Mouse (Mus musculus) liver, adult 2 months (tissue): ENCODE data around the gene Vapa. TPM values are rescaled to one million over a fixed set of nuclear protein-coding genes. Genes with fewer than 3 reads are reported as not detected.

Experiments
- DNase-seq: peaks from one replicate; pipeline ENCODE4 v3.0.0-alpha.2; 2011; ENCODE audit warnings: low read depth, low spot score; ENCODE audit errors: extremely low read depth
- H3K27ac ChIP-seq: fragments of 200-500 bp; replicated peaks from 2 replicates; pipeline ENCODE4 v1.5.1; 2012; ENCODE audit warnings: low read depth, mild to moderate bottlenecking, control low read depth, inconsistent platforms, low read length; ENCODE audit not compliant: insufficient read depth
- H3K27me3 ChIP-seq: fragments of 200-500 bp; 2 replicates; pipeline ENCODE4 v1.6.1; 2012; ENCODE audit warnings: mild to moderate bottlenecking, moderate library complexity, low read length, inconsistent platforms; ENCODE audit not compliant: control insufficient read depth, insufficient read depth
- H3K36me3 ChIP-seq: fragments of 200-500 bp; 2 replicates; pipeline ENCODE4 v1.6.1; 2012; ENCODE audit warnings: low read length, inconsistent platforms; ENCODE audit not compliant: control insufficient read depth, insufficient read depth
- H3K4me1 ChIP-seq: fragments of 200-500 bp; 2 replicates; pipeline ENCODE4 v1.6.1; 2011; ENCODE audit warnings: low read length; ENCODE audit not compliant: control insufficient read depth, insufficient read depth
- H3K4me3 ChIP-seq: fragments of 200-500 bp; 2 replicates; pipeline ENCODE4 v1.5.1; 2011; ENCODE audit warnings: low read depth, mild to moderate bottlenecking, control low read depth, low read length, moderate library complexity; ENCODE audit not compliant: insufficient read depth
- H3K79me2 ChIP-seq: fragments of 200-500 bp; 2 replicates; pipeline ENCODE4 v1.6.1; 2012; ENCODE audit warnings: inconsistent platforms, mild to moderate bottlenecking, low read length, moderate library complexity; ENCODE audit not compliant: control insufficient read depth, insufficient read depth
- H3K9ac ChIP-seq: fragments of 200-500 bp; 2 replicates; pipeline ENCODE4 v1.6.1; 2012; ENCODE audit warnings: low read depth, mild to moderate bottlenecking, control low read depth, inconsistent platforms, low read length
- CTCF ChIP-seq: fragments of 200-500 bp; IDR thresholded peaks from 2 replicates; pipeline ENCODE4 v1.5.1; 2011; ENCODE audit warnings: low read depth, low read length, control low read depth
- POLR2A ChIP-seq: fragments of 200-500 bp; IDR thresholded peaks from 2 replicates; pipeline ENCODE4 v1.6.1; 2011; ENCODE audit warnings: low read length, control low read depth; ENCODE audit not compliant: insufficient read depth; ENCODE audit errors: extremely low read depth
- WGBS: fragments of 180-500 bp; shearing (Covaris S2); methylation state at CpG from one replicate; pipeline ENCODE4 v1.1.7; 2018; 5-methylcytosine and 5-hydroxymethylcytosine counted together
- polyA plus RNA-seq: library from polyadenylated mRNA; depleted of rRNA; stranded (reverse); fragments of >200 nt; gene quantifications from 2 replicates; pipeline ENCODE4 v1.2.3, GENCODE M21; 2012
- total RNA-seq: library from RNA; depleted of rRNA; stranded (reverse); fragments of >200 nt; gene quantifications from 2 replicates; pipeline ENCODE4 v1.2.3, GENCODE M21; 2014

Gene Vapa
- total and polyA plus RNA-seq, 2 experiments = 17.9 to 51.7 TPM

GRCm38 (mm10) chr17:65647226-65647625, 33.9 kb upstream of the Vapa start:
- H3K4me1 ChIP-seq = no peaks in the 10 kb centered on the region
- TF ChIP-seq POLR2A (no peak), CTCF (no peak)
- H3K27ac ChIP-seq = no peak overlapping the region
- H3K9ac ChIP-seq = no peak overlapping the region
- 50% methylated on average over 6 of the region's 6 CpGs for WGBS
- no peaks in the 10 kb centered on the region for H3K36me3 ChIP-seq
- no peak overlapping the region for H3K4me3 ChIP-seq
- H3K27me3 ChIP-seq = no peaks in the 10 kb centered on the region
- no peak for DNase-seq
- no peaks in the 10 kb centered on the region for H3K79me2 ChIP-seq

- whole genome bisulfite sequencing = 88% methylated on average over 5 of the region's 5 CpGs
- no peaks in the 10 kb centered on the region for H3K79me2 ChIP-seq
- no peak overlapping the region for H3K4me3 ChIP-seq
- no peak for DNase-seq
- TF ChIP-seq POLR2A = no peak
- no peak overlapping the region for H3K27ac ChIP-seq
- H3K4me1 ChIP-seq = no peaks in the 10 kb centered on the region
- no peaks in the 10 kb centered on the region for H3K36me3 ChIP-seq
- no peaks in the 10 kb centered on the region for H3K27me3 ChIP-seq
- H3K9ac ChIP-seq = no peak overlapping the region
These were observed 30.2 kb upstream of the Vapa start for GRCm38 (mm10) chr17:65643579-65643978.

- no peak overlapping the region for H3K4me3 ChIP-seq
- H3K9ac ChIP-seq = no peak overlapping the region
- no peaks in the 10 kb centered on the region for H3K4me1 ChIP-seq
- no peaks in the 10 kb centered on the region for H3K27me3 ChIP-seq
- no peak for TF ChIP-seq CTCF
- no peak for TF ChIP-seq POLR2A
- no peaks in the 10 kb centered on the region for H3K79me2 ChIP-seq
- no peak overlapping the region for H3K27ac ChIP-seq
- no peaks in the 10 kb centered on the region for H3K36me3 ChIP-seq
- DNase-seq = no peak
- WGBS = 60% methylated on average over 10 of the region's 10 CpGs
These were observed 29.7 kb upstream of the Vapa start for GRCm38 (mm10) chr17:65643051-65643521.

- H3K27me3 ChIP-seq = no peaks in the 10 kb centered on the region
- H3K27ac ChIP-seq = no peak overlapping the region
- no peak overlapping the region for H3K9ac ChIP-seq
- no peak for DNase-seq
- H3K4me1 ChIP-seq = no peaks in the 10 kb centered on the region
- H3K79me2 ChIP-seq = no peaks in the 10 kb centered on the region
- no peak for TF ChIP-seq CTCF
- TF ChIP-seq POLR2A = no peak
- no peaks in the 10 kb centered on the region for H3K36me3 ChIP-seq
- no peak overlapping the region for H3K4me3 ChIP-seq
- WGBS = 85% methylated on average over 5 of the region's 5 CpGs
These were observed 29.2 kb upstream of the Vapa start for GRCm38 (mm10) chr17:65642578-65642991.

GRCm38 (mm10) chr17:65641734-65642218, 28.4 kb upstream of the Vapa start, which contains the start of gene Txndc2:
Gene Txndc2 (minus strand): TSS chr17:65642168.
- H3K79me2 ChIP-seq = no peaks in the 10 kb centered on the region
- no peak within 1 kb of the TSS for H3K4me3 ChIP-seq
- H3K36me3 ChIP-seq = no peaks in the 10 kb centered on the region
- H3K4me1 ChIP-seq = no peaks in the 10 kb centered on the region
- H3K9ac ChIP-seq = no peak within 1 kb of the TSS
- TF ChIP-seq CTCF (no peak), POLR2A (no peak)
- H3K27me3 ChIP-seq = no peaks in the 10 kb centered on the region
- 87% methylated on average over 11 of the region's 11 CpGs for WGBS
- no peak within 1 kb of the TSS for H3K27ac ChIP-seq
- no peak for DNase-seq

- Histone ChIP-seq H3K4me3 (no peak overlapping the region), H3K79me2 (no peaks in the 10 kb centered on the region), H3K27ac (no peak overlapping the region), H3K4me1 (no peaks in the 10 kb centered on the region), H3K27me3 (no peaks in the 10 kb centered on the region), H3K9ac (no peak overlapping the region), H3K36me3 (no peaks in the 10 kb centered on the region)
- WGBS = 96% methylated on average over 1 of the region's 1 CpGs
- TF ChIP-seq CTCF = no peak
- no peak for TF ChIP-seq POLR2A
- DNase-seq = no peak
These were observed 25.8 kb upstream of the Vapa start for GRCm38 (mm10) chr17:65639144-65639543.
